Comparison of ENCODE assay signal across 8 mouse cellular contexts in the genomic region with DNA sequence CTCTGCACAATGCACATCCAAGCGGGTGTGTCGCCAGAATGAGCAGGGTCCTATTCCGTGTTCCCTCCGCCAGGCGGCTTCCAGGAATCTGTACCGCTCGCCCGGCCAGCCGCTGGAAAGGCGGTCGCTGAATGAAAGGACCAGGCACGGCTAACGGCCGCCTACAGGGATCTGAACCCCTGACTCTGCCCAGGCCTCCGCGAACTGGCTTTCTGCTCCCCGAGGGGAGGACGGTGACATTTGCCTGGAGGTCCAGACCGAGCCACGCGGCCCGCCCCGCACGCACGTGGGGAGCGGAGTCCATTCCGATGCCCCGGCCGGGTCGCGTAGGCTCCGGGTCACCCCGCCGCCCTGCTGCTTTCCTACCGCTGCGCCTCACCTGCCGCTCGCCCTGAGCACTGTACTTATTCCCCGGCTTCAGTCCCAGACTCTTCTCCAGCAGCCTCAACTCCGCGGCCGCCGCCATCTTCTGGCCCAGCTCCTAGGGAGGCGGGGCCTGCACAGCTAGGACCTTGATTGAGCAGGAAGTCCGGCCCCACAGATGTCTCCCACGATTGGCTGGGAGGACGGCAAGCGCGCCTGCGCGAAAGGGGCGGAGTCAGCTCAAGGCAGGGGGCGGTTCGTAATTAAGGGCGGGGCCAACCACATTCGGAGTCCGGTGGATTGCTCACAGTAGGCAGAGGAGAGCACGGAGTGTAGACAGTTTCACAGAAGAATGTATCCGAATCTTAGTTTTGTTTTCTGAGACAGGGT. TPM values are rescaled to one million over a fixed set of nuclear protein-coding genes. Genes with fewer than 3 reads are reported as not detected.
DNase-seq lines count a peak whose midpoint lies in the region; ATAC-seq and TF ChIP-seq lines count a peak whose summit lies in the region.

A gene (minus strand): TSS at position 531 of the 753 bp plus-strand sequence.

- under 1% methylated on average over 59 of the region's 59 CpGs for WGBS in hindbrain, postnatal 0 days

- peak within 1 kb of the TSS; percentile 75 for H3K9ac ChIP-seq in hindbrain, postnatal 0 days (replicated peaks; ENCODE audit: low read length)

- peaks cover 5% of the 10 kb centered on the region; the same call in 1 of the 2 replicates for H3K4me1 ChIP-seq in hindbrain, postnatal 0 days (ENCODE audit: insufficient read depth, low read length)

- peak; percentile 83 for TF ChIP-seq CTCF in hindbrain, postnatal 0 days (IDR thresholded peaks at IDR 0.05; ENCODE audit: low read depth)
- peak; percentile 77 for TF ChIP-seq CTCF in left cerebral cortex, adult 2 months (IDR thresholded peaks at IDR 0.05)

- peak within 1 kb of the TSS; percentile 72 for H3K4me2 ChIP-seq in hindbrain, postnatal 0 days (ENCODE audit: low read depth, low read length)

- peak; percentile 90 for DNase-seq in WW6 (ENCODE audit: low read depth, low spot score)
- DNase-seq in cerebellum, postnatal 4 days (ENCODE audit: low spot score in 2 of 2): peak; percentile 83 to 91
- DNase-seq in gastrocnemius, adult 18-20 months (ENCODE audit: low spot score): peak; percentile 97
- DNase-seq in hindbrain, postnatal 0 days (ENCODE audit: low spot score): peak; percentile 96
- DNase-seq in left cerebral cortex, adult 2 months (ENCODE audit: extremely low spot score in 1 of 2, low spot score in 2 of 2): peak; percentile 91 to 93
- DNase-seq in right cerebral cortex, adult 2 months (ENCODE audit: low spot score in 2 of 2): peak; percentile 91
- DNase-seq in urinary bladder, postnatal 14 days (ENCODE audit: low spot score): peak; percentile 95

- H3K27ac ChIP-seq in hindbrain, postnatal 0 days: peak within 1 kb of the TSS; percentile 88
- H3K27ac ChIP-seq in left cerebral cortex, adult 2 months: peak within 1 kb of the TSS; percentile 66

- H3K27me3 ChIP-seq in hindbrain, postnatal 0 days (ENCODE audit: insufficient read depth, low read length): no peaks in the 10 kb centered on the region

- intact Hi-C loops in left cerebral cortex, adult 2 months (cut with DNase I): loop anchor here (1.0 to 2.0 kb wide), 2 partner anchors 23 to 302 kb away; a partner anchor contains a TSS

- H3K9me3 ChIP-seq in hindbrain, postnatal 0 days (ENCODE audit: low read length): no peaks in the 10 kb centered on the region

- ATAC-seq in hindbrain, postnatal 0 days: peak; percentile 99
- ATAC-seq in megakaryocyte, adult 5-6 weeks (ENCODE audit: poor library complexity, severe bottlenecking): peak; percentile 99

- peaks cover 26% of the 10 kb centered on the region; the same call in 1 of the 2 replicates for H3K36me3 ChIP-seq in hindbrain, postnatal 0 days (ENCODE audit: insufficient read depth, low read length)

- peak within 1 kb of the TSS; percentile 81 for H3K4me3 ChIP-seq in hindbrain, postnatal 0 days (ENCODE audit: low read length)
- H3K4me3 ChIP-seq in left cerebral cortex, adult 2 months: peak within 1 kb of the TSS; percentile 95

RNA-seq across cellular contexts. Expression of the gene that starts here (rescaled TPM):
- total RNA-seq in gastrocnemius, adult 18-20 months (2021): 10 to 100 TPM; 11.1 to 12.1 TPM
- 24.5 and 36.6 TPM in 2 replicates for total RNA-seq in hindbrain, postnatal 0 days (2014; rRNA removed)
- 105 and 107 TPM in 2 replicates for polyA plus RNA-seq in hindbrain, postnatal 0 days (2015; fragmentation: Nextera tagmentation; extraction: Ambion mirVana)
- 10 to 100 TPM; 25.0 to 30.6 TPM for total RNA-seq in left cerebral cortex, adult 2 months (2021)
- total RNA-seq in megakaryocyte, adult 5-6 weeks (2015): 14.8 and 19.2 TPM in 2 replicates
- 14.1 and 16.2 TPM in 2 replicates for total RNA-seq in megakaryocyte, adult 5-6 weeks (2017)

Comparison
In these comparisons a context has a peak if more than half of its experiments do, and no peak if none do; other contexts are left out.
1. Peak in every context shown above with its lines: DNase-seq, ATAC-seq, H3K4me3 ChIP-seq and H3K27ac ChIP-seq.